Mouse (Mus musculus) right cerebral cortex, adult 18-20 months (tissue): ENCODE measurements around the gene Laptm5.
A peak's percentile ranks its signal among the peaks of the same experiment; 100 is the strongest.

Experiments
- DNase-seq: peaks from one replicate; pipeline ENCODE4 v3.0.0; 2022; ENCODE audit warnings: mixed read lengths

Gene Laptm5

DNA sequence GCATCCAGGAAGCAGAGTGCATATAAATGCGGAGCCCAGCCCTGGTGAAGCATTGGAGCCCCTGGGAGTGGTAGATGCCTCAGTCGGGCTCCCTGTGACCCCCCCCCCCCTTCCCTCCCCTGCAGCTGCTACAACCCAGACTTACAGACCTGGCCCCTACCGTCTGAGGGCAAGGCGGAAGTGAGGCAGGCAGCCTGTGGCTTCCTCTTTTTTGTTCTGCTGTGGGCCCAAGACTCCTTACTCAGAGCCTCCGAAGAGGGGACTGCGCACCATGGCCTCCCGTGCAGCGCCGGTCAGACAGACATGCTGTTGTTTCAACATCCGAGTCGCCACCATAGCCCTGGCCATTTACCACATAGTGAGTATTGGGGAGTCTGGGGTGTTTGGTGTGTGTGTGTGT is at the start of gene Laptm5:
Gene Laptm5 (plus strand): TSS at position 49 of the 400 bp plus-strand sequence.
- DNase-seq: no peak

DNA sequence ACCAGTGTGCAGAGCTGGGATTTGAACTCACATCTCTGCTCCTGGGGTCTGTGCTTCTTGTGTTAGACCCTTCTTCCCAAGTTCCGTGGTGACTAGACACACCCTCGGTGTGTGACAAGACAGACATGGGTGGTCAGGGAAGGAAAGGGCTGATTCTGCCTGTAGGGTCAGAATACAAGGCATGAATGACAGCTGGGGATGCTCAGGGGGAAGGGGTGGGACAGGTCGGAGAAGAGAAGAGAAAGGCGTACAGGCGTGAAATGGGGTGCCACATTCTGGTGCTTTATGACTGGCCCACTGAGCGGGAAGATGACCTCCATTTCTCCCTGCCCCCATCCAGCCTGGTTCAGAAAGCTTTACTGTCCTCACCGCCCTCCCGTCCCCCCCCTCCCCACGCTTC is 47.5 kb upstream of the Laptm5 start:
- no peak for DNase-seq

DNA sequence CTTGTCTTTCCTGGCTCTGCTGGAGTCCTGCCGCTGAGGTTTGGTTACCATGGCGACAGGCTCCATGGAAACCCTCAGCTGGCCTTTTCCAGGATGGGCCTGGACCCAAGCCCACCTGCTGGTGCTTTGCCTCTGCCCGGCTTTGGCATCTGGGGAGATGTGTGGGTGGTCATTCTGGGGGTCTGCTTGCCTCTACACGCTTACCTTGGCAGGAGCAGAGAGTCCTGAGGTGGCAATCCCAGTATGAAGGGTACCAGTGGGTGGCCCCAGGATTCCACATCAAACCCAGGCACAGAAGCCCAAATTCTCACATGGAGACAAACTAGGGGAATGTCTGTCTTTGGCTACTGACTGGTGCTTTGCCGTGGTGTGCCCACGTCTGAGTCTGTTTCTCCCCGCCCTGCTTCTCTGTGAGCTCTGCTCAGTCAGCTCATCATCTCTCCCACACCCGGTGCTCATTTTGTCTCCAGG is 47.0 kb upstream of the Laptm5 start:
- DNase-seq: peak; percentile 89

GRCm38 (mm10) chr4:130867940-130868339 is 45.0 kb upstream of the Laptm5 start:
- DNase-seq: no peak

GRCm38 (mm10) chr4:130868803-130869202 is 44.1 kb upstream of the Laptm5 start:
- DNase-seq: no peak

DNA sequence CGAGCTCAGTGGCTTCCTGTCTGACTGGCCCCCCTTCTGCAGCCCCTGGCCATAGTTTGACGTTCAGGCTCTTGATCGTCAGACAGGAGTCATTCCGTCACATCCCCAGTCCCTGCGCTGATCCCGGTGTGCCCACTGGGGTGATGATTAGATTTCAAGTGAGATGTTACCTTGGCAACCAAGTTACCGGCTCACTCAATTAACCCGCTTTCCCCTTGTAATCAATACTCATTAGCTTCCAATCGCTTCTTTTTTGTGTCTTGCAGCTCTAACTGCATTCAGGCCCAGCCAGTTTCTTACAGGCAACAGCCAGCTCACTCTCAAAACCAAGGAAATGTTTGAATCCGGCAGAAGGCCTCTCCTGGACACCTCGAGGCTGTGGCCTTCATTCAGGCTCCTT is 40.5 kb upstream of the Laptm5 start:
- DNase-seq: no peak

DNA sequence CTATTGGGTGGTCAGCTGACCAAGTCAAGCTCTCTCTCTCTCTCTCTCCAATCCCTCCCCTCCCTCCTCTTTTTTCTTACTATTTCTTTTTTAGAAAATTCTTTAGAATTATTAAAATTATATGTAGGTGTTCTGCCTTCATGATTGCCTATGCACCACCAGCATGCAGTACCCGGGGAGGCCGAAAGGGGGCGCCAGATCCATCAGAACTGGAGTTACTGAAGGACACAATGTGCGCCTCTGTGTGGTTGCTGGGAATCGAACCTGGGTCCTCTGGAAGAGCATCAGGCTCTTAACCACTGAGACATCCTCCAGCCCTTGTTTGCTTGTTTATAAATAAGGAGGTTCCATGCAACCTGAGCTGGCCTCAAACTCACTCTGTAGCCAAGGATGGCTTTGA is 39.5 kb upstream of the Laptm5 start:
- no peak for DNase-seq

DNA sequence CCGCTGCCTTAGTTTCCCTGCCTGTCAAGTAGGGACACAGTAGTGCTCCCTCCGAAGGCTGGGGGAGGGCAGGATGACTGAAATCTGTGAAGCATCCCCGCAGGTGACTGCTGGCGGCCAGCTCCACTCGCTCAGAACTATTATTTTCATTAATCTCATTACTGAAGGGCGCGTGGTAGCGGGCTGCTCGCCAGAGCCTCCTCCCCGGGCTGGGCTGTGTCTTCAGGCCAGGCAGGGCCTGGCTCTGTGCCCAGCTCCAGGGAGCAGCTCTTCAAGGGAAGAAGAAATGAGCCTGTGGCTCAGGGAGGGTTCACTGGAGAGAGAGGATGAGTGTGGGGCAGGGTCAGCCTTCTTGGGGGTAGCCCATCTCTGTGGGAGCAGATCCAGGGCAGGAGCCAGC is 38.3 kb upstream of the Laptm5 start:
- DNase-seq: peak; percentile 47

DNA sequence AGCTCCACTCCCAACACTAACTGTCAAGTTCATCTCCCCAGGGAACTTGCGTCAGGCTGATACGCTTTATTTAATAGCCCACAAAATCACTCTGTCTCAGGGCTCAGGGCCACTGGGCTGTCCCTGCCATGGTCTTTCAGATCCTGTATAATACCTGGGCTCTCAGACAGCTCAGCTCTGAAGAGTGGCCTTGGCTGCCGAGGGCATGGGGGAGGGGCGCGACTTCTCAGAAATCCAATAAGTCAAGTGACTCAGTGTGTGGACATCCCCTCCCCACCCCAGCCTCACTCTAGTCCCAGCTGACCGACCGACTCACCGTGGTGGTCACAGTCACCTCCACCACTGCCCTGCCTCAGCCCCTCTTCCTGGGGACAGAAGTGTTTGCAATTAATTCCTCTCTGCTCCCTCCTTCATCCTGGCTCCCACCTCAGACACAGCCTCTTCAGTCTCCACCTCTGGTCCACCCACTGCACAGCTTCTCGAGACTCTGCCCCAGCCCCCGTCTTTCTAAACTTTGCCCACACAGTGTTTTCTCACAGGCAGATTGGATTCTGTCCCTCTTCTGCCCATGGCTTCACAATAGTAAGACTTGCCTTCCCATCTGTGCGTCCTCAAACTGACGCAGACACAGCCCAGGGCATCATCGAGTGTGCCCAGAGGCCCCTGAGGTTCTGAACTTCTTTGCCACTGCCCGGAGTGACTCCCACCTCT is 36.8 kb upstream of the Laptm5 start:
- no peak for DNase-seq

DNA sequence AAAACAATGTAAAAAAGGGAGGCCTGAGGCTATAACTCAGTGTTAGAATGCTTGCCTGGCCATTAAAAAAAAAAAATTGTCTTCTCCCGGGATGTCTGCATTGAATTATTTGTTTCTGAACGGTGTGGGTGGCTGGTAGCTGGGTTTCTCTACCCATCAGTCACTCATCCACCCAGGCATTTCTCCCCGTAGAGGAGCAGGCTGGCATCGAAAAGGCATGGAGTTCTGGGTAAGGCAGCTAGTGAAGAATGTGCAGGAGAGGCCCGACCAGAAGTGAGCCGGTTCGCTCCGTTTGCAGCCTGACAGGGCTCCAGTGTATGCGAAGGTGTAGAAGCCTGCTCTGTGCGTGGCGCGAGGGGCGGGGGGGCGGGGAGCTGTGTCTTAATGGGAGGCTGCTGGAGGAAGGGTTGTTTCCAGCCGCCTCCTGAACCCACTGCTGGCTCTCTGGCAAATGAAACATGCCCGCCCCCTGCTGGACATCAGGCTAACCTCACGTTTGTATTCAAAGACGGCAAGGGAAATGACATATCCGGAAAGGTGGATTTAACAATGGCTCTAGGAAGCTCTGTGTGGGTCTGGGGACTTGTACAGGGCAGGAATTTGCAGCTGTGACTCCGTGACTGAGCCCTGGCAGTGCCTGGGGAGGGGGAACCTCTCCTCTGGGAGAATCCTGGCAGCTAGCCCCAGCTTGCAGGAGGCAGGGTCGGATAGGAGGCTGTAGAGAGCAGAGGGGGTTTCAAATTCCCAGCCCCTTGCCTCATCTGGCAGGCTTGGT is 34.5 kb upstream of the Laptm5 start:
- peak; percentile 92 for DNase-seq

DNA sequence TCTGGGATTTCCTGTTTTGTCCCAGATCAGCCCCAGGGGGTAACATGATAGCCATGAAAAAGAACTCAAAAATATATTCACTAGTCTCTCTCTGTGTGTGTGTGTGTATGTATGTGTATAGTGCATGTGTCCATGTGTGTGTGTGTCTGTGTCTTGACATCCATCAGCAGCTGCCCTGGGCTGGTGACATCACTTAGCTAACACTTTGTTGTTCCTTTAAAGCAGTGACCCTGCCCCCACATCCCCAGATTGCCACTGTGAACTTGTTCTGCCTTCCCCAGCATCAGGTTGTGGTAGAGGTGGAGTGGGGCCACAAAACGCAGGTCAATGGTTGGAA is 33.9 kb upstream of the Laptm5 start:
- DNase-seq: no peak

DNA sequence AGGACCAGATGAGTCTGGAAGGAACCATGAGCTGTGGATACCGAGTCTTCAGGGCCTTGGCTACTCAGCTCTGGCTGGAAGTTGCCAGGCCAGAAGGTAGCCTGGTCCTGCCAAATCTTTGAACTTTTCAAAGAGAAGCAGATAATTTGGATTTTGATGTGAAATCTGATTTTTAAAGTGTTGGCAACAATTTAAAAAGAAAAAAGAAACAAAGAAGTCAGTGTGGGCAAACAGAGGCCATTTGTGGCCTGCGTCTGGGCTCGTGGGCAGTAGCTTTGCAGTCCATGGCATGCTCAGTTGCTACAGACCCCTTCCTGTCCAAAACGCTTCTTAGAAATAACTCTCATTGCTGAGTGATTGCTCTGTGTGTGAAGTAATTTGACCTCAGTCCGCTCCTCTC is 31.6 kb upstream of the Laptm5 start:
- no peak for DNase-seq

- DNase-seq: no peak
These were observed 30.2 kb upstream of the Laptm5 start for GRCm38 (mm10) chr4:130882762-130883161.

DNA sequence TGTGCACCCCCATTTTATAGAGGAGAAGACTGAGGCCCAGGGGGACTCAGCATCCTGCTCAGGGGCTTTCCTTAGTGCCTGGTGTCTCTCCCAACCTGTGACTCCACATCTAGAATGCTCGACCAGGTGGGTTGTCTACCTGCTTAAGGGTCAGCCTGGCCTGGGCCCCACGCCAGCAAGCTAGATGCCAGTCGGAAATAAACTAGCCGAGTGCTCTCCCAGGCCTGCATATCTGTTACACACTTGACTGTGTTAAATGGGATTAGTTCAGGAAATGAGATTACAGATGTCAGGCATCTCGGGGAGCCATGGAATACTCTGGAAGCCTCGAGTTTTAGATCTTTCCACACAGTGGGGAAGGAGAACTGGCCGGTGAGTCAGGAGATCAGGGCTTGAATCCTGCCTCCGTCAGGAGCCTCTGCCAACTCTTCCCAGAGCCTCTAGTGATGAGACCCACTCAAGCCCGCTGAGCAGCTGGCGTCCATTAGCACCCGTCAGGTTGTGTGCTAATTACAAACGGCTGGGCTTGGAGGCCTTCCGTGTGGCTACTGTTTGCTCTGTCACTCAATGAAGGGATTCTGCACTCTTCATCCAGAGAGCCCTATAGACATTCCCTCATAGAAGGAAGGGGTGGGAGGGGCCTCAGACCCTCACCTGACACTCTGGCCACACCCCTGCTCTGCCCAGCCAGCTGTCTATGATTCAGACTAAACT is 28.9 kb upstream of the Laptm5 start:
- DNase-seq: no peak

DNA sequence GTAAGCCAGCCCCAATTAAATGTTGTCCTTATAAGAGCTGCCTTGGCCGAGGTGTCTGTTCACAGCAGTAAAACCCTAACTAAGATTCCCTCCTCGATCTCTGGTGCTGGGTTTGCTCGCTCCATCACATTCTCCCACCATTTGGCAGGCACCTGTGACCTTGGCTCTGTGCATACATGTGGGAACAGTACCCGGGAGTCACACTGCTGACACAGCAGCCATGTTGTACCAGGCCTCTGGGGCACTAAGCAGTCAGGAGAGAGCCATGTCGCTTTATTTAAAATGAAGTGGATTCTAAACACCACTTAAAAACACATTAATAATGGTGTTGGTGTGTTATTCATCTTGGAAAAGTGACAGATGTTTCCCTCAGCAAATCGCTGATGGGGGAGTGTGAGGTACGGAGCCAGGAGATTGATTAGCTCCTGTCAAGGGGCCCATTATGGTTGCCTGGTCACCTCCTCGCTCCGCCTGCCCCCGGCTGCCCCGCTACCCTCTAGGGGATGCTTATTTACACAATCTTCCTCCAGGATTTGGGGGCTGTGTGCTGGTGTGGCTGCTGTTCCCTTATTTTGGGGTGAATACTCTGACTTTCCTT is 25.7 kb upstream of the Laptm5 start:
- DNase-seq: no peak

- DNase-seq: no peak
These were observed 23.0 kb upstream of the Laptm5 start for GRCm38 (mm10) chr4:130889777-130890510.

DNA sequence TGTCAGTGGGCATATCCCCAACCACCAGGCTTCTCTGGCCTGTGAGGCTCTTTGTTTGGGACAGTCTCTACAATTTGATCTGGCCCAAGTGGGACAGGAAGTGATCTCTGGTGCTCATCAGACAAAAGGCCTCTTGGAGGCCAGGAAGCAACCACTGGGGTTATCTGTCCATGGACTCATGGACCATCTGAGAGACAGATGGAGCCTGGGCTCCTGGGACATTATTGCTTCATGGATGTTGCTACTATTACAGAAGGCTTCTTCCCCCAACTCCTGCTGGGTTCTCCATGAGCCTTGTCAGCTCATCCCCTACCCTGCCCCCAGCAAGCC is 22.4 kb upstream of the Laptm5 start:
- DNase-seq: no peak

GRCm38 (mm10) chr4:130892001-130892587 is 20.8 kb upstream of the Laptm5 start:
- DNase-seq: peak; percentile 66

DNA sequence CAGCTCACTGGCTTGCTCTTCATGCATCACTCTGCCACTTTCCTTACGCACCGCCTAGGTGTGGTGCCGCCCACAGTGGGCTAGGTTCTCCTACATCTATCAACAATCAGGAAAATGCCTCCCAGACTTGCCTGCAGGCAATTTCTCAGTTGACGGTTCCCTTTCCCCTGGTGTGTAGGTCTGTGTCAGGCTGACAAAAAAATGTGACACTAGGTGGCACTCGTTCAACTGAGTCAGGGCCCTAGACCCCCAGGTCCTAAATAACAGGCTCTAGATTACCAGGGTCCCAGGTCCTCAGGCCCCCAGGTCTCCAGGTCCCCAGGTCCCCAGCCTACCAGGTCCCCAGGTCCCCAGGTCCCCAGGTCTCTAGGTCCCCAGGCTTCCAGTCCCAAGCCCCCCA is 19.2 kb upstream of the Laptm5 start:
- DNase-seq: no peak

DNA sequence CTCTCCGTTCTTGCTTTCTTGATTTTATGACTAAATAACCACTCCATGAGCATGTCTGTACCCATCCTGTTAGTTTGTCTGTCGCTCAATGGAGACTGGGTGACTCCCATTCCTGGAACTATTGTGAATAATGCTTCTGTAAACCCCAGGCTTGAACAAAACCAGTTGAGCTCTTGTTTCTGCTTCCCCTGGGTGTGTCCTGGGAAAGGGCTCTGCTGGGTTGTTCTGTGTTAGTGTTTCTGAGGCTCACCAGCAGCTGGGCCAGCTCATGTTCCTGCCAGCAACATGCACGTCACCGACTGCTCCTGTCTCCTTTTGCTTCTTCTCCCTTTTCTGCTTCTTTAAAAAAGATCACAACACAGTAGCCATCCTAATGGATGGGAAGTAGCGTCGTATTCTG is 17.2 kb upstream of the Laptm5 start:
- DNase-seq: no peak

DNA sequence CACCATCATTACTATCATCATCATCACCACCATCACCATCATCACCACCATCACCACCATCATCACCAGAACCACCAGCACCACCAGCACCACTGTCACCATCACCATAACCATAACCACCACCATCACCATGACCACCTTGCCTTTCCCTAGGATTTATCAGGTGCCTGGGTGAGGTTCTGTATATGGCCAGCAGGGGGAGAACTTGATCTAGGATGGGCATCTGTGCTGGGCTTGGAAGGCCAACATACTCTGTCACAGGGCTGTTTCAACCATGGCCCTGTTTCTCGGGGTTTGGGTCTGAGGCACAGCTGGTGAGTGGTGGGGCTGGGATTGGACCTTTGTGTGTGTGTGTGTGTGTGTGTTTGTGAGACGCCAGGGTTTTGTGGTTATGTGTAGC is 16.6 kb upstream of the Laptm5 start:
- peak; percentile 26 for DNase-seq

- DNase-seq: no peak
These were observed 13.5 kb upstream of the Laptm5 start for GRCm38 (mm10) chr4:130899383-130899781.
